Mouse (Mus musculus): ENCODE data around the gene Hsp90ab1. TPM values are rescaled to one million over a fixed set of nuclear protein-coding genes. Genes with fewer than 3 reads are reported as not detected.
A peak's percentile ranks its signal among the peaks of the same experiment; 100 is the strongest.

The Hsp90ab1 gene
- total and polyA plus RNA-seq, 3 experiments, result 464 to 1,319 (median 1,183) TPM

GRCm38 (mm10) chr17:45582188-45582587 is 9.1 kb upstream of the Hsp90ab1 start:
- H3K9ac ChIP-seq (ENCODE audit: low read depth, low read length), result no peak overlapping the region
- H3K27me3 ChIP-seq (ENCODE audit: control insufficient read depth, insufficient read depth, low read length), result no peaks in the 10 kb centered on the region
- peaks cover 29% of the 10 kb centered on the region for H3K4me1 ChIP-seq (ENCODE audit: control insufficient read depth, insufficient read depth, low read length)
- H3K27ac ChIP-seq, result no peak overlapping the region
- no peak overlapping the region for H3K4me3 ChIP-seq
- intact Hi-C loops (cut with DNase I), result loop anchor here (5.0 to 10.0 kb wide), 3 partner anchors 135 to 573 kb away; partner anchors contain the start of gene Mad2l1bp
- H3K79me2 ChIP-seq (replicated peaks; ENCODE audit: control insufficient read depth, insufficient read depth, low read length), result no peaks in the 10 kb centered on the region
- peaks cover 11% of the 10 kb centered on the region; the same call in 1 of the 2 replicates for H3K36me3 ChIP-seq (ENCODE audit: control insufficient read depth, insufficient read depth, low read length)
- TF ChIP-seq POLR2A (IDR thresholded peaks at IDR 0.05; ENCODE audit: insufficient read depth, low read depth, low read length) (no peak), EP300 (IDR thresholded peaks at IDR 0.05; ENCODE audit: insufficient read depth, low read depth, low read length) (no peak), CTCF (IDR thresholded peaks at IDR 0.05) (no peak)
- WGBS, result 77% methylated on average over 6 of the region's 6 CpGs
- DNase-seq, result peak in 1 of 2 experiments; percentile 18

GRCm38 (mm10) chr17:45581567-45581983 is 8.5 kb upstream of the Hsp90ab1 start:
- Histone ChIP-seq H3K27me3 (ENCODE audit: control insufficient read depth, insufficient read depth, low read length) (no peaks in the 10 kb centered on the region), H3K9ac (ENCODE audit: low read depth, low read length) (no peak overlapping the region), H3K4me1 (ENCODE audit: control insufficient read depth, insufficient read depth, low read length) (peaks cover 29% of the 10 kb centered on the region), H3K79me2 (replicated peaks; ENCODE audit: control insufficient read depth, insufficient read depth, low read length) (no peaks in the 10 kb centered on the region), H3K4me3 (0 out of 2 replicates have a peak overlapping the region, but pooled peaks have one; percentile 3), H3K36me3 (ENCODE audit: control insufficient read depth, insufficient read depth, low read length) (peaks cover 11% of the 10 kb centered on the region; the same call in 1 of the 2 replicates), H3K27ac (peak overlapping the region; percentile 76)
- peak; percentile 74 to 75 for DNase-seq
- TF ChIP-seq EP300 (IDR thresholded peaks at IDR 0.05; ENCODE audit: insufficient read depth, low read depth, low read length) (0 out of 2 replicates have a peak, but pooled peaks have one; percentile 5), CTCF (IDR thresholded peaks at IDR 0.05) (peak; percentile 98), POLR2A (IDR thresholded peaks at IDR 0.05; ENCODE audit: insufficient read depth, low read depth, low read length) (no peak)
- WGBS, result 1% methylated on average over 2 of the region's 2 CpGs
- intact Hi-C loops (cut with DNase I), result loop anchor here (1.0 to 10.0 kb wide), 5 partner anchors 48 to 573 kb away; partner anchors contain the start of gene Mad2l1bp

GRCm38 (mm10) chr17:45580958-45581477 is 7.9 kb upstream of the Hsp90ab1 start:
- 20% methylated on average over 12 of the region's 12 CpGs for WGBS
- peaks cover 29% of the 10 kb centered on the region for H3K4me1 ChIP-seq (ENCODE audit: control insufficient read depth, insufficient read depth, low read length)
- DNase-seq, result peak; percentile 58 to 59
- no peaks in the 10 kb centered on the region for H3K79me2 ChIP-seq (replicated peaks; ENCODE audit: control insufficient read depth, insufficient read depth, low read length)
- intact Hi-C loops (cut with DNase I), result loop anchor here (1.0 to 10.0 kb wide), 5 partner anchors 48 to 574 kb away; partner anchors contain the start of gene Mad2l1bp
- H3K27ac ChIP-seq, result peak overlapping the region; percentile 76
- TF ChIP-seq EP300 (IDR thresholded peaks at IDR 0.05; ENCODE audit: insufficient read depth, low read depth, low read length) (0 out of 2 replicates have a peak, but pooled peaks have one; percentile 5), POLR2A (IDR thresholded peaks at IDR 0.05; ENCODE audit: insufficient read depth, low read depth, low read length) (peak; percentile 17; the same call in 1 of the 2 replicates), CTCF (IDR thresholded peaks at IDR 0.05) (no peak)
- H3K4me3 ChIP-seq, result 0 out of 2 replicates have a peak overlapping the region, but pooled peaks have one; percentile 3
- H3K27me3 ChIP-seq (ENCODE audit: control insufficient read depth, insufficient read depth, low read length), result no peaks in the 10 kb centered on the region
- H3K36me3 ChIP-seq (ENCODE audit: control insufficient read depth, insufficient read depth, low read length), result peaks cover 9% of the 10 kb centered on the region; the same call in 1 of the 2 replicates
- H3K9ac ChIP-seq (ENCODE audit: low read depth, low read length), result no peak overlapping the region; the same call in 1 of the 2 replicates

GRCm38 (mm10) chr17:45579554-45579953 is 6.5 kb upstream of the Hsp90ab1 start:
- WGBS, result 94% methylated on average over 4 of the region's 4 CpGs
- H3K36me3 ChIP-seq (ENCODE audit: control insufficient read depth, insufficient read depth, low read length), result peaks cover 4% of the 10 kb centered on the region; the same call in 1 of the 2 replicates
- DNase-seq, result peak in 1 of 2 experiments; percentile 16
- no peak overlapping the region for H3K9ac ChIP-seq (ENCODE audit: low read depth, low read length)
- H3K27ac ChIP-seq, result no peak overlapping the region
- intact Hi-C loops (cut with DNase I), result no loop called here
- H3K4me1 ChIP-seq (ENCODE audit: control insufficient read depth, insufficient read depth, low read length), result peaks cover 16% of the 10 kb centered on the region
- H3K4me3 ChIP-seq, result no peak overlapping the region
- TF ChIP-seq CTCF (IDR thresholded peaks at IDR 0.05) (no peak), POLR2A (IDR thresholded peaks at IDR 0.05; ENCODE audit: insufficient read depth, low read depth, low read length) (no peak), EP300 (IDR thresholded peaks at IDR 0.05; ENCODE audit: insufficient read depth, low read depth, low read length) (no peak)
- H3K27me3 ChIP-seq (ENCODE audit: control insufficient read depth, insufficient read depth, low read length), result no peaks in the 10 kb centered on the region
- no peaks in the 10 kb centered on the region for H3K79me2 ChIP-seq (replicated peaks; ENCODE audit: control insufficient read depth, insufficient read depth, low read length)

GRCm38 (mm10) chr17:45578843-45579242 is 5.8 kb upstream of the Hsp90ab1 start:
- Histone ChIP-seq H3K4me3 (no peak overlapping the region), H3K36me3 (ENCODE audit: control insufficient read depth, insufficient read depth, low read length) (peaks cover under 1% of the 10 kb centered on the region; the same call in 1 of the 2 replicates), H3K4me1 (ENCODE audit: control insufficient read depth, insufficient read depth, low read length) (peaks cover 15% of the 10 kb centered on the region), H3K79me2 (replicated peaks; ENCODE audit: control insufficient read depth, insufficient read depth, low read length) (no peaks in the 10 kb centered on the region), H3K27ac (no peak overlapping the region; the same call in 1 of the 2 replicates), H3K27me3 (ENCODE audit: control insufficient read depth, insufficient read depth, low read length) (no peaks in the 10 kb centered on the region), H3K9ac (ENCODE audit: low read depth, low read length) (no peak overlapping the region)
- 78% methylated on average over 7 of the region's 7 CpGs for WGBS
- intact Hi-C loops (cut with DNase I), result no loop called here
- DNase-seq, result peak in 1 of 2 experiments; percentile 26
- TF ChIP-seq CTCF (IDR thresholded peaks at IDR 0.05), result peak; percentile 70
- no peak for TF ChIP-seq POLR2A (IDR thresholded peaks at IDR 0.05; ENCODE audit: insufficient read depth, low read depth, low read length)

GRCm38 (mm10) chr17:45578242-45578641 is 5.2 kb upstream of the Hsp90ab1 start:
- Histone ChIP-seq H3K27ac (no peak overlapping the region; the same call in 1 of the 2 replicates), H3K36me3 (ENCODE audit: control insufficient read depth, insufficient read depth, low read length) (no peaks in the 10 kb centered on the region), H3K4me3 (no peak overlapping the region), H3K27me3 (ENCODE audit: control insufficient read depth, insufficient read depth, low read length) (no peaks in the 10 kb centered on the region), H3K4me1 (ENCODE audit: control insufficient read depth, insufficient read depth, low read length) (peaks cover 12% of the 10 kb centered on the region), H3K79me2 (replicated peaks; ENCODE audit: control insufficient read depth, insufficient read depth, low read length) (no peaks in the 10 kb centered on the region), H3K9ac (ENCODE audit: low read depth, low read length) (no peak overlapping the region)
- intact Hi-C loops (cut with DNase I), result no loop called here
- TF ChIP-seq POLR2A (IDR thresholded peaks at IDR 0.05; ENCODE audit: insufficient read depth, low read depth, low read length) (no peak), CTCF (IDR thresholded peaks at IDR 0.05) (no peak), EP300 (IDR thresholded peaks at IDR 0.05; ENCODE audit: insufficient read depth, low read depth, low read length) (no peak)
- WGBS, result 30% methylated on average over 5 of the region's 5 CpGs
- DNase-seq, result no peak
